Mouse (Mus musculus) megakaryocyte, embryonic 14.5 days (primary cell): ENCODE data around the gene Tnni1.

Experiments
- FLI1 ChIP-seq: IDR thresholded peaks from 2 replicates; pipeline ENCODE4 v1.6.1; 2012; ENCODE audit warnings: low read length, inconsistent platforms, mixed read lengths
- GATA1 ChIP-seq: IDR thresholded peaks from 3 replicates; pipeline ENCODE4 v1.6.1; 2012; ENCODE audit warnings: mixed read lengths, low read length, inconsistent platforms, borderline replicate concordance

- TF ChIP-seq GATA1 (no peak), FLI1 (no peak)
Measured at GRCm38 (mm10) chr1:135818481-135819086, 39.4 kb downstream of the Tnni1 start, which contains the start of gene Lad1.
